Mouse (Mus musculus) Patski (cell line): ENCODE results near the gene Treml2. TPM values are rescaled to one million over a fixed set of nuclear protein-coding genes. Genes with fewer than 3 reads are reported as not detected.
A peak's percentile ranks its signal among the peaks of the same experiment; 100 is the strongest.

Experiments
- ATAC-seq: fragments of 100-300 bp; one replicate; pipeline ENCODE4 v1.8.0; 2021
- CTCF ChIA-PET: fragments of 350-600 bp; sonication (Branson Sonifier 250); formaldehyde crosslinking; loops from one replicate; lab custom pipeline; 2022; ENCODE audit warnings: inconsistent platforms; lab: Charles Lee
- POLR2A ChIA-PET: fragments of 350-600 bp; sonication (Branson Sonifier 250); formaldehyde crosslinking; loops from one replicate; lab custom pipeline; 2022; ENCODE audit warnings: antibody characterized with exemption, inconsistent platforms; lab: Charles Lee
- DNase-seq: peaks from one replicate; pipeline ENCODE4 v3.0.0-alpha.2; 2011; ENCODE audit warnings: low read depth, low spot score
- H3K27me3 ChIP-seq: fragments of 371-371 bp; one replicate; pipeline ENCODE4 v1.5.1; 2021
- CTCF ChIP-seq: fragments of 100-300 bp; IDR thresholded peaks from one replicate; pipeline ENCODE4 v1.5.1; 2021
- in situ Hi-C: fragments of 300-500 bp; cut with MboI; formaldehyde crosslinking; loops from 3 replicates; pipeline ENCODE4 v1.11.1; 2018; ENCODE audit warnings: low pct_unique_long_range_greater_than_20kb, mixed read lengths
- polyA plus RNA-seq: library from polyadenylated mRNA; unstranded; gene quantifications from one replicate; pipeline ENCODE4 v1.2.3, GENCODE M21; 2021

Gene Treml2
- polyA plus RNA-seq, 1 experiment from 2014 or later, result not detected

DNA sequence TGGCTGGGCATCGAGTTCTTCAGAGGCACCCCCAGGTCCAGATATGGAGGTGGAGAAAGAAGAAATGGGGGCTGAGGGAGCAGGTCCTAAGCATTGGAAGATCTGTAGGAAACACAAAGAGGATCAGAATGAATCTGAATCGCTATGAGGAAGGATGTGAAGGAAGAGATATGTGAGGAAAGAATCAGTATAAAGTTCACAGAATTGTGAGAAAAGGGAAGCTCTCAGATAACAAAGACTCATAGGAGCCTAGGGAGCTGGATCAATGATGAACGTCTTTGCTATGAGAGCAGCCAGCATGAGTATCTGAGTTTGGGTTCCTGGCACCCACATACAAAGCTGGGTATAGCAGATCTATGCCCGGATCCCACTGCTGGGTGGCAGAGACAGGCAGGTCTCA lies 29.5 kb upstream of the Treml2 start:
- CTCF ChIA-PET, result interaction anchor here (0.6 kb wide), 1 partner anchor 10 kb away, joined by 3 read pairs; no protein-coding TSS in a partner anchor
- in situ Hi-C loops, result loop anchor here (10.0 kb wide), 1 partner anchor 135 kb away; the partner anchor contains the start of gene Nfya
- no peak for ATAC-seq
- H3K27me3 ChIP-seq, result peaks cover 14% of the 10 kb centered on the region
- TF ChIP-seq CTCF, result no peak
- DNase-seq, result no peak
- POLR2A ChIA-PET, result no interaction called here

DNA sequence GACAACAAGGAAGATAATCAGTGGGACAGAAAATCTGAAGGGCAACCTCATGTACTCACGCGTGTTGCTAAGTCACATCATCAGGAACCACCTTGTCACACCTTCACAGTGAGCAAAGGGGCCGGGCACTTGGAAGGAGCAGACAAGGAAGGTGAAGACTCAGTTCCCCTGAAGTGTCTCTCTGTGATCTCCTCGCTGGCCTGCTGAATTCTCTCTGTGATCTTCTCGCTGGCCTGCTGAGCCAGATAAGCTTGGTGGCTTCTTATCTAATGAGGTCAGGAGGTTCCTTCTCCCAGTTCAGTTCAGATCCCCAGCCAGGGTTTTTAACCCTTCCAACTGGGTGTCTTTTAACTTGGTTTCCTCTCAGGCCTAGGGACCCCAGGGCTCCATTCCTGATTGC lies 27.1 kb upstream of the Treml2 start:
- DNase-seq (no peak), ATAC-seq (no peak)
- ChIA-PET CTCF (interaction anchor here (1.7 kb wide), 1 partner anchor 65 kb away, joined by 8 read pairs; no protein-coding TSS in a partner anchor), POLR2A (no interaction called here)
- in situ Hi-C loops, result loop anchor here (10.0 kb wide), 1 partner anchor 133 kb away; the partner anchor contains the start of gene Nfya
- peaks cover 10% of the 10 kb centered on the region for H3K27me3 ChIP-seq
- no peak for TF ChIP-seq CTCF

DNA sequence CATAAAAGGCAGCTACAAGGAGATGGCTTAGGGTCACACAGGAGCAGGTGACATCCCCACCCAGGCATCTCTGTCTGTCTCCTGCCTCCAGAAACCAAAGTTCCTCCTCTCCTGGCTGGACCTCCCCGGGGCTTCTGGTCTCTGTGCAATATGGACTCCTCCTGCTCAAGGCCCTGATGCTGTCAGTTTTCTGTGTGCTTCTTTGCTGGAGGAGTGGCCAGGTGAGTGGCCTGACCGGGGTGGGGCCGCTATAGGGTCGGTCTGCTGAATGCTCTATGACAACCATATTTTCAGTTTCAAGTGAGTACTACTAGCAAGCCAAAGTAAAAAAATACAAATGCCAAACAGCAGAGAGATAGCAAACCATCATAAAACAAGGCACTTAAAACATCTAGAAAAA lies 26.7 kb upstream of the Treml2 start:
- ChIA-PET POLR2A (no interaction called here), CTCF (interaction anchor here (1.1 to 2.9 kb wide), 3 partner anchors 10 to 64 kb away, joined by 3 to 23 read pairs (median 8); no protein-coding TSS in a partner anchor)
- TF ChIP-seq CTCF, result no peak
- DNase-seq (no peak), ATAC-seq (no peak)
- in situ Hi-C loops, result loop anchor here (10.0 kb wide), 1 partner anchor 132 kb away; the partner anchor contains the start of gene Nfya
- H3K27me3 ChIP-seq, result peaks cover 10% of the 10 kb centered on the region

DNA sequence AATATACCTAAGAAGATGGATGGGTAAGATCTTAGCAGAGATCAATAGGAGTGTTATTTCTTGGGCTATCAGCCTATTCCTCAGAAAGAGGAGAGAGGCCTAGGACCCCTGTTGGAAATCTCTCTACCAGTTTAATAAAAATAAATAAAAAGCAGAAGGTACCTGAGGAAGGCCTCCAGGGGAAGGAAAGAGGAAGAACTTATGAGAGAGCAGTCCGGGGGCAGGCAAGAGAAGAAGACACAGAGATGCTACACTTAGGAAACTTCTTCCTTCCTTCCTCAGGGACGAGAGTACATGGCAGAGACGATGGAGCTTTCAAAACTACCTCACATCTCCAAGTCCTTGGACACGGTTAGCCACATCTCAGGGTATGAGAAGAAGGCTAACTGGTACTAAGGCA lies 25.2 kb upstream of the Treml2 start:
- ATAC-seq (no peak), DNase-seq (no peak)
- in situ Hi-C loops, result loop anchor here (10.0 kb wide), 1 partner anchor 131 kb away; the partner anchor contains the start of gene Nfya
- POLR2A ChIA-PET, result no interaction called here
- TF ChIP-seq CTCF, result no peak
- peaks cover 6% of the 10 kb centered on the region for H3K27me3 ChIP-seq
- CTCF ChIA-PET, result interaction anchor here (0.8 to 3.2 kb wide), 6 partner anchors 9 to 96 kb away, joined by 3 to 23 read pairs (median 6); no protein-coding TSS in a partner anchor

DNA sequence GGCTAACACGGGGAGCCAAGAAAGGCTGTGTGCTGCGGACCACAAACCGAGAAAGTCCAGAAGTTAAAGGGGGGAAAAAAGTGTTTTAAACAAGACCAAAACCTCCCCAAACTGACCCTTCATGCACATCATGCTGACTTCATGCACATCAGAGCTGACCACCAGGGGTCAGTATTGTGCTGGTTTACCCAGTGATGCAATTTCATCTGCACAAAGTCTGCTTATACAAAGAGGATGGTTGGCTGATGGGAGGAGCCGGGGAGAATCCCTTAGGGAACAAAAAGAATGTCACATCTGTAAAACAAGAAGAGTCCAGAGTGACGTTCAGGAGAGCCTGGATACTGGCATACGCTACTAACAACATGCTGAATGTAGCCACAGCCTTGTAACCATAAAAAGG lies 24.4 kb upstream of the Treml2 start:
- DNase-seq, result no peak
- peak; percentile 77 for TF ChIP-seq CTCF
- ATAC-seq, result peak; percentile 62
- in situ Hi-C loops, result loop anchor here (5.0 to 25.0 kb wide), 3 partner anchors 62 to 337 kb away; partner anchors contain the start of gene Nfya
- CTCF ChIA-PET, result interaction anchor here (0.8 to 3.2 kb wide), 8 partner anchors 9 to 333 kb away, joined by 3 to 23 read pairs (median 4); no protein-coding TSS in a partner anchor
- POLR2A ChIA-PET, result no interaction called here
- H3K27me3 ChIP-seq, result peaks cover 7% of the 10 kb centered on the region

DNA sequence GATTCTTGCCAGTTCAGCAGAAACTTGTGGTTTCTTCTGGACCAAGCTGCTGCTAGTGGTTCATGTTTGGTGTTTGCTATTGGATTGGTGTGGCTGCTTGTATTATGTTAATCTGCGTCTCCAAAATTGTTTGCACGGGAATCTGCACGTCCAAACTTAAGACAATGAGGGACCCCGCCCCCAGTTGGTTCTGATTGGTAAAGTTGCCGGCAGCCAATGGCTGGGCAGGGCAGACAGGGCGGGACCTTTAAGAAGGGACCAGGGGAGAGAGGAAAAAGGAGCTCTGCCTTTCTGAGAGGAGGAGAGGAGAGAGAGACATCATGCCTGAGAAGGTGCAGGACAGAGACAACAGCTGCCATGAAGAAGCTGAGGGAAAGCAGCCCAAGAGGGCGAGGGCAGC lies 23.6 kb upstream of the Treml2 start:
- CTCF ChIA-PET, result interaction anchor here (1.1 to 3.2 kb wide), 4 partner anchors 11 to 332 kb away, joined by 3 to 11 read pairs (median 4); no protein-coding TSS in a partner anchor
- ATAC-seq, result no peak

DNA sequence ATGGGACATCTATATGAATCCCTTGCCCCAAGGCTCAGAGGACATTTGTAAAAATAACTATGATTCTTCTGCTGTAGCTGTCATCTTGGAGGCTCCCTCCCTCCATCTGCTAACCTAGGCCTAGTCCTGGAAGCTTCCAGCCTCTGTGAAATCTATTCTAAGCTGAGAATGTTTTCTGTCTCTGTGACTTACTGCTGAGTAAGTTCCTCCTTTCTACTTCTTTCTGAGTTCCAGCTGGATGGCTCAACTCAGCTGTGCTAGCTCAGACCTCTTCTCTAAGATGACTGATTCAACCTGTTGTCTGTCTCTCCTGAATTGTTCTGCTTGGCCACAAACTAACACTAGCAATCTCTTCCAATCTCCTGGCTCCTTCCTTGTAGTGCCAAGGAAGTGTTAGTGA lies 20.9 kb upstream of the Treml2 start:
- POLR2A ChIA-PET, result no interaction called here
- peaks cover 4% of the 10 kb centered on the region for H3K27me3 ChIP-seq
- no peak for TF ChIP-seq CTCF
- no peak for DNase-seq
- CTCF ChIA-PET, result interaction anchor here (1.6 kb wide), 1 partner anchor 9 kb away, joined by 5 read pairs; no protein-coding TSS in a partner anchor
- ATAC-seq, result no peak
- in situ Hi-C loops, result loop anchor here (5.0 to 25.0 kb wide), 3 partner anchors 59 to 334 kb away; partner anchors contain the start of gene Nfya

More for the DNA sequence above, 23.6 kb upstream of the Treml2 start:
- POLR2A ChIA-PET, result no interaction called here
- no peak for TF ChIP-seq CTCF
- peaks cover 9% of the 10 kb centered on the region for H3K27me3 ChIP-seq
- in situ Hi-C loops, result loop anchor here (5.0 to 25.0 kb wide), 3 partner anchors 62 to 337 kb away; partner anchors contain the start of gene Nfya
- DNase-seq, result no peak

DNA sequence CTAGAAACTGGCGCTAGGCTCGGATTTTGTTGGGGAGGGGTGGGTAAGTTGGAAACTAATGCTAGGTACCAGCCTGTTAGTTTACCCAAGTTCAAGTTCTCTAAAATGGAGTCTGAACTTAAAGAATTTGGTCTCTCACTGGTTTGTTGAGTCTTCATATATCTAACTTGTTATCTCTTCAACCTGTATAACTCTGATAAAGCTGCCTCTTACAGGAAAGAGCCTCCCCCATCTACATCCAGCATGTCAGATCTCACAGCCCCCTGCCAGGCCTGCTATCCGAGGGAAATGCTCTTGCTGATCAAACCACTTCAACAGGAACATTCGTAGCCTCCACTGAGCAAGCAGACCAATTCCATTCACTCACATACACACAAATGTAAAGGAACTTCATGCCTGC lies 20.3 kb upstream of the Treml2 start:
- DNase-seq (no peak), ATAC-seq (no peak)
- TF ChIP-seq CTCF, result no peak
- in situ Hi-C loops, result loop anchor here (5.0 to 25.0 kb wide), 3 partner anchors 58 to 333 kb away; partner anchors contain the start of gene Nfya
- CTCF ChIA-PET, result no interaction called here
- H3K27me3 ChIP-seq, result peaks cover 4% of the 10 kb centered on the region
- POLR2A ChIA-PET, result no interaction called here

DNA sequence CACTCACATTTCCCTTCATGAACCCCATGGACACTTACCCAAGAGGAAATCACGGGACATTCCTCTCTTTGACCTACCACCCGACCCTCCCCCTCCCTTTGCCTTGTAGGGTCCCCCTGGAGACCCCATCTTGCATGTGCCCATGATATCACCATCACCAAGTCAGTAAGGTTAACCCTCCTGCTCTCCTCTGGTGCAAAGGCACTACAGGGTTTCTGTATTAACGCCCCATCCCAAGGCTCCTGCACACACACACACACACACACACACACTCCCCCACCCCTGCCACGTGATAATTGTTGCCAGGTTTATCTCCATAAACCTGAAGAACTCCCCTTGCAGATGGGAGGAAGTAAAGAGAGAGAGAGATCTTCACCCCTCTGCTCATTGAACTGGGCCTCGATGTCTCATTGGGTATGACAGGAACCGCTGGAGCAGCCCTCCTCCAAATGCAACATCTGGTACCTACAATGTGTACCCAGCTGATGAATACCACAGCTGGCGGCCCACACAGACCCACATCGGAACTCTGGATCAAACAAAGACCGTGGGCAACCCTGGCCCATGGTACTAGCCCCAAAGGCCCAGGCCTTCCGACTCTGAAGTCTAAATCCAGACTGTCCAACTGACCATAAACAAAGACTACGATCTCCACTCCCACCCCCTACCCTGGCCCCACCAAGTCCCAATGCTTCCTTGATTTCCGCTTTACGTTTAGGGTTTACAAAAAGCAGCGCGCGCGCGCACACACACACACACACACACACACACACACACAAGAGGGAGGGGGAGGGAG lies 18.2 kb upstream of the Treml2 start:
- no peak for TF ChIP-seq CTCF
- CTCF ChIA-PET, result interaction anchor here (1.2 kb wide), 1 partner anchor 56 kb away, joined by 6 read pairs; no protein-coding TSS in a partner anchor

DNA sequence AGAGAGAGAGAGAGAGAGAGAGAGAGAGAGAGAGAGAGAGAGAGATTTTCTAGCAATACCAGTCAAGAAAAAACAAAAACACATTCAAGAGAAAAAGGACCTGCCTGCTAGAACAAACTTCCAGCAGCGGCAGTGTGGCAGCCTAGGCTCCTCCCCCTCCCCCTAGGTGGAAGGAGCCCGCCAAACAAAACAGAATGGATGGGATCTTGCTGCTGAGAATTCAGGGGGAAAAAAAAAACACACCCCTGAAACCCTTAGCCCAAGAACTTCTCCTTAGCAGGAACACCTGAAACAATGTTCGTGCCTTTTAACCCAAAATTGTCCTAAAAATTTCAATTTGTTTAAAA lies 17.6 kb upstream of the Treml2 start:
- POLR2A ChIA-PET, result no interaction called here
- CTCF ChIA-PET, result no interaction called here
- in situ Hi-C loops, result loop anchor here (25.0 kb wide), 1 partner anchor 331 kb away; no protein-coding TSS in a partner anchor
- DNase-seq (no peak), ATAC-seq (no peak)
- H3K27me3 ChIP-seq, result peaks cover 4% of the 10 kb centered on the region
- TF ChIP-seq CTCF, result no peak

More for the DNA sequence above, 18.2 kb upstream of the Treml2 start:
- in situ Hi-C loops, result loop anchor here (25.0 kb wide), 1 partner anchor 331 kb away; no protein-coding TSS in a partner anchor
- ATAC-seq (no peak), DNase-seq (no peak)
- peaks cover 4% of the 10 kb centered on the region for H3K27me3 ChIP-seq
- POLR2A ChIA-PET, result no interaction called here
